Mouse (Mus musculus) liver, embryonic 16.5 days (tissue): Measurements from ENCODE around the gene Ces1e. TPM values are rescaled to one million over a fixed set of nuclear protein-coding genes. Genes with fewer than 3 reads are reported as not detected.
"Not testable (repeated sequence)": the region's sequence is repeated elsewhere in the genome, so short reads cannot be mapped to it uniquely, and the experiment has no call there.

ENCODE experiments used
- ATAC-seq: fragments of 200-750 bp; cut with Nextera tagmentation; 2 replicates; pipeline ENCODE4 v1.8.0; 2017; ENCODE audit warnings: low read depth, mild to moderate bottlenecking, moderate number of reproducible peaks, moderate library complexity
- H3K27ac ChIP-seq: fragments of 300-500 bp; sonication (generic); 2 replicates; pipeline ENCODE4 v1.5.1; 2014; ENCODE audit warnings: mild to moderate bottlenecking, low read length
- H3K27me3 ChIP-seq: fragments of 300-500 bp; sonication (generic); 2 replicates; pipeline ENCODE4 v1.6.1; 2014; ENCODE audit warnings: low read depth, low read length, mixed read lengths; ENCODE audit not compliant: control insufficient read depth, insufficient read depth
- H3K36me3 ChIP-seq: fragments of 300-500 bp; sonication (generic); 2 replicates; pipeline ENCODE4 v1.6.1; 2014; ENCODE audit warnings: mild to moderate bottlenecking; ENCODE audit not compliant: control insufficient read depth, insufficient read depth
- H3K4me1 ChIP-seq: fragments of 300-500 bp; sonication (generic); 2 replicates; pipeline ENCODE4 v1.6.1; 2014; ENCODE audit warnings: low read depth, low read length, mixed read lengths; ENCODE audit not compliant: control insufficient read depth
- H3K4me2 ChIP-seq: fragments of 300-500 bp; sonication (generic); 2 replicates; pipeline ENCODE4 v1.6.1; 2014; ENCODE audit warnings: low read depth, low read length, mixed read lengths
- H3K4me3 ChIP-seq: fragments of 300-500 bp; sonication (generic); 2 replicates; pipeline ENCODE4 v1.5.1; 2014; ENCODE audit warnings: low read depth, mild to moderate bottlenecking, low read length
- H3K9ac ChIP-seq: fragments of 300-500 bp; sonication (generic); 2 replicates; pipeline ENCODE4 v1.6.1; 2014; ENCODE audit warnings: low read depth, low read length
- H3K9me3 ChIP-seq: fragments of 300-500 bp; sonication (generic); replicated peaks from 2 replicates; pipeline ENCODE4 v1.6.1; 2016; ENCODE audit warnings: low read length; ENCODE audit not compliant: control insufficient read depth
- WGBS: fragments of 180-500 bp; shearing (Covaris S2); extraction: QIAGEN DNeasy Blood & Tissue Kit; methylation state at CpG from one replicate; pipeline ENCODE4 v1.1.7; 2014; ENCODE audit not compliant: insufficient replicate concordance; 5-methylcytosine and 5-hydroxymethylcytosine counted together
- polyA plus RNA-seq: library from polyadenylated mRNA; unstranded; fragments of >200 nt; fragmentation: Nextera tagmentation; extraction: Ambion mirVana; gene quantifications from 2 replicates; pipeline ENCODE4 v1.2.1, GENCODE M21; 2015

Gene Ces1e
- polyA plus RNA-seq, 1 experiment from 2014 or later, result 7.2 TPM

DNA sequence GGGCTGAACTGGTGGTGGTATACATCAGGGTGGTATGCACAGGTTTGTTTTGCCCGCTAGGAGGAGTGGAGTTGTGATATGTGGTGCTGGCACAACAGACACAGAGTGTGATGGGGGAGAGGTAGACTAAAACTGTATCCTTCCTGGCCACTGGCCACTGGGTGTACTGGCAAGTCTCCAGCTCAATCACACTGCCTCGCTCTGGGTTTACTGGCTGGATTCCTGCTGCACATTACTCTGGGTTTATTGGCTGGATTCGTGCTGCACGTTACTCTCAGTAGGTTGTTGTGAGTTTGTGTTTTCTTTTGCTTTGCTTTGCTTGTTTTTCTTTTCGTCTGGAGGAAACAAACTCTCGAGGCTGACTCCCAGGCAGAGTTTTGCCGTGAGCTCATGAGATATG lies 30.3 kb downstream of the Ces1e start:
- ATAC-seq, H3K9ac ChIP-seq, H3K27ac ChIP-seq, H3K36me3 ChIP-seq, H3K4me1 ChIP-seq, H3K4me2 ChIP-seq, H3K27me3 ChIP-seq, H3K9me3 ChIP-seq, H3K4me3 ChIP-seq: not testable (repeated sequence)
- WGBS, result 51% methylated on average over 7 of the region's 7 CpGs

DNA sequence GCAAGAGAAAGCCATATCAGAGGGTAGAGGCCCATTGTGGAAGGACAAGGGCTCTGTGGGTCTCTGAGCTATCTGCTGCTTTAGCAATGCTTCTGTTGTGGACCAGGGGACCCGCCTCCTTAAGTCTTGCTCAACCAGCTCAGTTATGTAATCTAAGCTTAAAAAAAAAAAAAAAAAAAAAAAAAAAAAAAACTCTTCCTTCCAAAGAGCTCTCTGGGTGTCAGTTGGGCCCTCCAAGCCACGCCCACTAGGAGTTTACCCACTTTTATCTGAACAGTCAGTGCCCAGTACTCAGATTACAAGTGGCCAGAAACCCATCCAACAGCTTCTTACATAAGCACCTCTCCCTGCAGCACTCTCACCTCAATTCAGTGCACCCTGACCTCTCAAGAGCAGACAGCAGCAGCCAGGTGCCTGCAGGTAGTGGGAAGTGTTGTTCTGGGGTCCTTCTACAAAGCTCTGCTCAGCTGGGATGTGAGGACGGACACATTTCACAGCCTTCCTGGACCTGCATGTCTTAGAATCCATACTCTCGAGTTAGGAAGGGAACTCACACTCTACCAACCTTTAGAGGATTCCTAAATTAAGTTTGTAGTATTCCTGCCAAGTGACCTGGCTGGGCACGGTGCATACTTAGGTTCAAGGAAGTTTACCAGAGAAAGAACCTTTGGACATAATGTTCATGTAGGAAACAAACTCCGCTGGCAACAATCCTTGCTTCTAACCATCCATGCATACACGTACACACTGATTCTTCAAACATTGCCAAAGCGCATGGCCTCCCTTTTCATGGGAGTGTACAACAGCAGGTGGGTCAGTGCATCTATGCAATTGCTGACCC lies 31.5 kb downstream of the Ces1e start, which contains the start of gene Ces1d:
Gene Ces1d, minus strand, starts transcription at position 154 of the 841 bp plus-strand sequence.
- peak within 1 kb of the TSS; percentile 24; the same call in 1 of the 2 replicates for H3K27ac ChIP-seq
- no peaks in the 10 kb centered on the region for H3K9me3 ChIP-seq
- H3K9ac ChIP-seq, result no peak within 1 kb of the TSS
- H3K27me3 ChIP-seq, result no peaks in the 10 kb centered on the region
- H3K36me3 ChIP-seq, result no peaks in the 10 kb centered on the region
- peak within 1 kb of the TSS; percentile 7 for H3K4me3 ChIP-seq
- H3K4me1 ChIP-seq, result peaks cover 3% of the 10 kb centered on the region; the same call in 1 of the 2 replicates
- WGBS, result 48% methylated on average over 8 of the region's 8 CpGs
- ATAC-seq, result peak; percentile 84
- H3K4me2 ChIP-seq, result peak within 1 kb of the TSS; percentile 39

DNA sequence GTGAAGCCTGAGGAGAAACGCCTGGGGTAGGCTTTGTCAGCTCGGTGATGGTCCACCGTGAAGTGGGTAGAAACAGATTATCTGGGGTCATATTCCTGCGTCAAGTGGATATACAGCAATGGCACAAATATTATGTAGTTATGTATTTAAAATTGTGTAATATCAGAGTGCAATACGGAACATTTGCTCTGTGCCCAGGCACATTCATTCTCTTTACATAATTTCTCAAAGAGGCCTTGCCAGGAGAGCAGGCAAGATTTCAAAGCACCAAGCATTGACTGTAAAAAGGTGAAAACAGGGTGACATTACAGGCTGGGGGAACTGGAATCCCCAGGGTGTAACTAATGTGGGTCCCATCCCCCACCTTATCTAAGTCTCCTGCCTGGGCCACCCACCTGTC lies 33.0 kb downstream of the Ces1e start:
- peak overlapping the region; percentile 39; the same call in 1 of the 2 replicates for H3K4me2 ChIP-seq
- H3K9ac ChIP-seq, result no peak overlapping the region
- ATAC-seq, result no peak
- H3K27ac ChIP-seq, result no peak overlapping the region
- no peaks in the 10 kb centered on the region for H3K9me3 ChIP-seq
- H3K27me3 ChIP-seq, result no peaks in the 10 kb centered on the region
- peak overlapping the region; percentile 7 for H3K4me3 ChIP-seq
- H3K36me3 ChIP-seq, result no peaks in the 10 kb centered on the region
- peaks cover 3% of the 10 kb centered on the region; the same call in 1 of the 2 replicates for H3K4me1 ChIP-seq
- 72% methylated on average over 5 of the region's 5 CpGs for WGBS

DNA sequence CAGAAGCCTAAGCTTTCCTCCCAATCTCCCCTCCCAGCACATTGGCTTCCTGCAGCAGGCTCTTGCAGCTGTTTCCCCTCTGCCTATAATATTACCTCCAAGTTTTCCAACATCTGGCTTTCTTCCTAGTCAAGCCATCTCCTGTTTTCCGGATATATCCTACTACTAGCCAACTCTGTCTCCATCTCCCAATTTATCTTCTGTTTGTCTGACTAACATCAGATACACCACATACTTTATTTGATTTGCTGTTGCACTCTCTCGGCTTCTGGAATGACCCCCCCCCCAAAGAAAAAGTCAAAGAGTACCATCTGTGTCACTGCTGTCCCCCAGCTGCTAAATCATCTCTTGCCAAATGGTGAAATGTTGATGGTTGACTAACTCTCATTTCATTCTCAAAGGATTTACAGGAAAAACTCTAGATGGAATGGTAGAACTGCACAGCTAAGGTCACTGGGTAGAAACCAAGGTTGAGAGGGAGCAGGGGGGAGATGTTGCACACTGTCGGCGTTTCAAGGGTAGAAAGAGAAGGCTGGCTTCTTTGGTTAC lies 48.8 kb downstream of the Ces1e start:
- no peak for ATAC-seq
- Histone ChIP-seq H3K9me3 (no peaks in the 10 kb centered on the region), H3K9ac (no peak overlapping the region), H3K4me2 (no peak overlapping the region), H3K4me1 (no peaks in the 10 kb centered on the region), H3K27me3 (no peaks in the 10 kb centered on the region), H3K27ac (no peak overlapping the region), H3K4me3 (no peak overlapping the region), H3K36me3 (no peaks in the 10 kb centered on the region)
- 67% methylated on average over 4 of the region's 4 CpGs for WGBS

DNA sequence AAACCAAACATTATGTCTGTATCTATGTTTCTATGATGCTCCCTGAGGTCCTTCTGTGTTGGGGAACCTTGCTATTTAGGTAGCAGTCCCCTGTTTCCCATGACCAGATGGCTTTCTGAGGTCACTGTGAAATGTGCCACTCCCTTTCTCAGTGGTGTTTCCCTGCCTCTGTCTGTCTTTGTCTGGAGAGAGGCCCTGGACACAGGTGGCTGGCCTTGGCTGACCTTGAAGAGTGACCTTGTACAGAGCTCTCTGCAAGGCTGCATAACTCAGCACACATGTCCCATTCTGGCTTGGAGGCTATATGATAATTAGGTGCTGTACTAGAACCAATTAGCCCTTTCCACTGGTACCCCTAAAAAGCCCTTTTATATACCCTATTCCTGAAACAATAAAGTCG lies 52.8 kb downstream of the Ces1e start:
- Histone ChIP-seq H3K4me1 (no peaks in the 10 kb centered on the region), H3K36me3 (no peaks in the 10 kb centered on the region), H3K27ac (no peak overlapping the region), H3K4me3 (no peak overlapping the region), H3K4me2 (no peak overlapping the region), H3K9ac (no peak overlapping the region), H3K9me3 (no peaks in the 10 kb centered on the region), H3K27me3 (no peaks in the 10 kb centered on the region)
- no peak for ATAC-seq
- WGBS, result 25% methylated on average over 1 of the region's 1 CpGs

DNA sequence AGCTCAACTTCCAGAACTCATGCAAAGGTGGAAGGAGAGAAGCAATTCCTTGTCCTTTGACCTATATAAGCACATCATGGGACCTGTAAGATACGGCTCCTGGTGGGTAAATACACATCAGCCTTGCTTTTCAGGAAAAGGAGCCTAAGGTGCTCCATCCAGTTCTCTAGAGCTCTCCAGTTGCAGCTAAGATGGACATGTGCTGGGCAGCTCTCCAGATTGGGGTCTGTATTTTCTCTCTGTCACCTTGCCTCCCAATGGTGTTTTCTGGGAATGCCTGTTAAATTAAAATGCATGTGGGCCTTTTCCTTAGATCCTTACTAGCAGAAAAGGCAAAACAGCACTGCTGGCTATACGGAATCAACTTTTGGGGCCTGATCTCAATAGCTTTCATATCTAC lies 54.9 kb downstream of the Ces1e start:
- H3K4me3 ChIP-seq, result no peak overlapping the region
- 53% methylated on average over 2 of the region's 2 CpGs for WGBS
- no peaks in the 10 kb centered on the region for H3K9me3 ChIP-seq
- no peaks in the 10 kb centered on the region for H3K4me1 ChIP-seq
- H3K27me3 ChIP-seq, result no peaks in the 10 kb centered on the region
- H3K4me2 ChIP-seq, result no peak overlapping the region
- no peaks in the 10 kb centered on the region for H3K36me3 ChIP-seq
- H3K27ac ChIP-seq, result no peak overlapping the region
- H3K9ac ChIP-seq, result no peak overlapping the region
- ATAC-seq, result no peak

DNA sequence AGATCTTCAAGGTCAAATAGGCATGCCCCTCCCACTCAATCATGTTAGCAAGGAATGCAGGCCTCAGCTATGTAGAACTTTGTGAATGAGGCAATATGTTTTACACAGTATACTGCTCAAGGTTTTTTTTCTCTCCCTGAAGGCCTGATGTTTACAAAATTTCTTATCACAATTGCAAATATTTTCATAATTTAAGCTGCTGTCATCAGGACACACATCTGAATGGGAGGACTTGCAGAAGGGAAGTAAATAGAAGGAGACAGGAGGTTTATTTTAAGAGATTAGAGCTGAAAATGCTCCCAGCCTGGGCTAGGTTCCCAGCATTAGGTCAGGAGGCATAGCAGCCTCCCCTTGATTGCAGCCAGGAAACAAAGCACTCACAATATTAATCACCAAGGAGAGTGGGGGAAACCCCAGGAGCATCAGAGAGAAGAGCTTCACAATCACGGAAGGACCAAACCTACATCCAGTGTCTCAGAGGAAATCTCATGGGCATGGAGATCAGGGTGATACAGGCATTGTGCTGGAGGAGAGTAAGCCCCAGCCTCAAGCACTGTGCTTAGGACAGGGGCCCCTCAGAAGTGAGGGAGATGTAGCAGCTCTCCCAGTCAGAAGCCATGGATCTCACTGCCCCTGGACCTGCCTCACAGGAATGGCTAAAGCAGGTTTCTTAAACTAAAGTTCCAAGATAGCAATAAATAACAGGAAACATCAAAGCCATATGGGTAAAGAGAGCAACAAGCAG lies 57.4 kb downstream of the Ces1e start:
- Histone ChIP-seq H3K4me2 (no peak overlapping the region), H3K9me3 (no peaks in the 10 kb centered on the region), H3K9ac (no peak overlapping the region), H3K36me3 (no peaks in the 10 kb centered on the region), H3K27me3 (no peaks in the 10 kb centered on the region), H3K27ac (no peak overlapping the region), H3K4me3 (no peak overlapping the region), H3K4me1 (no peaks in the 10 kb centered on the region)
- 43% methylated on average over 1 of the region's 1 CpGs for WGBS
- no peak for ATAC-seq

DNA sequence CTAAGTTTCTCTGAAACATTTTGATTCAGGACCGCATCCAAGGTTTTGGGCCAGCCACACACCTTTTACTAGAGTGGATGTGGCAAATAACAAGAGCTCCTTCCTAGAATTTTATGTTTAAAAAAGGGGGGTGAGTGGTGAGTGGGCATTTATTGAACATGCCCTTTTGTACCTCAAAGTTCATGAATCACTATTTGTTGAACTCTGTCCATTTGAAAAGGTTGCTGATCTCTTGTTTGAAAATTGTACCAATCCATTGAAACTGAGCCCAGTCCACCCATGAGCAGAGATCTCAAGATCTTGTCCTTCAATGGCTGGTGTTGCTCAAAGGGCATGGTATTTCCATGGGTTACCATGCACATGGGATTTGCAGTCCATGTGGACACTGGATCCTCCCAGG lies 66.1 kb downstream of the Ces1e start:
- ATAC-seq, result no peak
- H3K4me3 ChIP-seq, result no peak overlapping the region
- no peaks in the 10 kb centered on the region for H3K4me1 ChIP-seq
- H3K9me3 ChIP-seq, result no peaks in the 10 kb centered on the region
- 57% methylated on average over 1 of the region's 1 CpGs for WGBS
- H3K27me3 ChIP-seq, result no peaks in the 10 kb centered on the region
- no peak overlapping the region for H3K27ac ChIP-seq
- no peak overlapping the region for H3K9ac ChIP-seq
- no peaks in the 10 kb centered on the region for H3K36me3 ChIP-seq
- no peak overlapping the region for H3K4me2 ChIP-seq

DNA sequence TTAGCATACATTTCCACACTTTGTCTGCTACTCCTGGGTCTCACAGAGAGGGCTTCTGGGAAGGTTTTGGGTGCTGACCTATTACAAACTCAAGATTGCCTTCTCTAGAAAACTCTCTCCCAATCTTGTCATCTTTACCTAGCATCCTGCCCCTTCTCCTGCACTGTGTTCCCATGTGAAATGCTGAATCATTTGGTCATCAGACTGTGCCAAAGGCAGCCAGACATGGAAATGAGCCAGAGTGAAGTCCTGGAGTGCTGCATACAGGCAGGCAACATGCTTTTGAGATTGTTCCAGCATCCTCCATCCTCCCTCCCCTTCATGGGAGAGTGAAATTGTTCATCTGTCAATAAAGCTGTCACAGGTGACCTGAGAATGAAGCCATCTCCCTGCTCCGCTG lies 78.0 kb downstream of the Ces1e start:
- no peak overlapping the region for H3K27ac ChIP-seq
- H3K4me2 ChIP-seq, result no peak overlapping the region
- WGBS, result 53% methylated on average over 1 of the region's 1 CpGs
- H3K27me3 ChIP-seq, result no peaks in the 10 kb centered on the region
- no peaks in the 10 kb centered on the region for H3K9me3 ChIP-seq
- H3K36me3 ChIP-seq, result no peaks in the 10 kb centered on the region
- no peak overlapping the region for H3K4me3 ChIP-seq
- no peak for ATAC-seq
- no peaks in the 10 kb centered on the region for H3K4me1 ChIP-seq
- H3K9ac ChIP-seq, result no peak overlapping the region
